Mouse (Mus musculus): ENCODE measurements at regions not wholly inside any gene's neighbourhood (a gene's known extent, or its start where the extent isn't known, plus 50 kb on each side); places are given as distances from the start of the nearest gene placed in this dataset.
A peak's percentile ranks its signal among the peaks of the same experiment; 100 is the strongest.

- H3K4me3 ChIP-seq (ENCODE audit: insufficient read depth, low read length), result no peak overlapping the region
- H3K27ac ChIP-seq (ENCODE audit: insufficient read depth, low read length), result no peak overlapping the region
- H3K4me1 ChIP-seq (ENCODE audit: control insufficient read depth, insufficient read depth, low read length), result no peaks in the 10 kb centered on the region
- no peak for TF ChIP-seq CTCF (IDR thresholded peaks at IDR 0.05; ENCODE audit: borderline replicate concordance, insufficient read depth, low read length)
- TF ChIP-seq POLR2A (IDR thresholded peaks at IDR 0.05; ENCODE audit: low read depth, low read length), result no peak
These were observed 114.8 kb upstream of the Fam49a start for GRCm38 (mm10) chr12:12147088-12147687.

DNA sequence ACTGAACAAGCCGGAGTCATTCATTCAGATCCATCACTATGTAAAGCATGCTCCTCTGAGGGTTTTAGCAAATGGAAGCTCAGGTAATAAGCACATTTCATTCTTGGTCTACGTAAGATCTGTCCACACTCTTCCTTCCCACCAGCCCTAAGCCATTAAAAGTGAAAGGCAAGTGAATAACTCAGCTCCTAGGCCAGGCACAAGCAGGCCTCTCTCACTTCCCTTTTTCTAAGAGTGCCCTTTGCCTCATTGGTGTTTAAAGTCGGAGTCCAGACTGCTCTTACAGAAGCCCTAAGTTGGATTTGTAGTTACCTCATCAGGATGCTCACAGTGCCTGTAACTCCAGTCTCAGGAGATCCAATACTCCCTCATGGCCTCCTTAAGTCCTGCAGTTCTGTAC is 114.1 kb upstream of the Fam49a start:
- no peak overlapping the region for H3K27ac ChIP-seq (ENCODE audit: insufficient read depth, low read length)
- TF ChIP-seq POLR2A (IDR thresholded peaks at IDR 0.05; ENCODE audit: low read depth, low read length) (no peak), CTCF (IDR thresholded peaks at IDR 0.05; ENCODE audit: borderline replicate concordance, insufficient read depth, low read length) (no peak)
- H3K4me1 ChIP-seq (ENCODE audit: control insufficient read depth, insufficient read depth, low read length), result no peaks in the 10 kb centered on the region
- no peak overlapping the region for H3K4me3 ChIP-seq (ENCODE audit: insufficient read depth, low read length)

DNA sequence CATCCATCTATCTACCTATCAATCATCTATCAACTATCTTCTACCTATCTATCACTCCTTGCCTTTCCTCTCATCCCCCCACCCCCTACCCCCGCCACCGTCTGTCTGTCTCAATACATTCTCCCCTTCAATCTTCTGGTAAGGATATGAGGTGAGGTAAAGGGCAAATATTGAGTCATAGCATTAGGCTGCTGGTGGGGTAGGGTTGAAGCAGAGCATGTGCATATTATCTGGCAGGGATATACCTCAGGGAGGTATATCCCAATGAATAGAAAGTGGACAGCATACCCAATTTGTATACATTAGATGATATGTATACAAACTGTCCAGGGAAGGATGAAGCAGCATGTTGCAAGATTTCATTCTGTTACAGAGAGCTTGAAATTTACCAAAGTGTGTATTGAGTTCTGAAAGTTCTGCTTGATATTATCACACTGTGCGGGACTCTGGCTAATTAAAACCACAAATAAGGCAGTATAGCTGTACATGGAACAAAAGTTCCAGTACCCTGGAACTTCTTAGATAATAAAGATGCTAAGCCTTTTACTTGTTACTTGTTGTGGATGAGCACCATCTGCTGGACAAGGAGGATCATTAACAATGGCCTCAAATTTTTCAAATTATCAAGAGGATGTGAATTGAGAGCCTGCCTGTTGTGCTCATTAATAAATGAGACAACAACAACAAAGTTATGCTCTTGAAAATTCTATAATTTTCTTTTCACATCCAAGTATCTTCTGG is 113.1 kb upstream of the Fam49a start:
- TF ChIP-seq CTCF (IDR thresholded peaks at IDR 0.05; ENCODE audit: borderline replicate concordance, insufficient read depth, low read length) (no peak), POLR2A (IDR thresholded peaks at IDR 0.05; ENCODE audit: low read depth, low read length) (no peak)
- Histone ChIP-seq H3K4me1 (ENCODE audit: control insufficient read depth, insufficient read depth, low read length) (no peaks in the 10 kb centered on the region), H3K27ac (ENCODE audit: insufficient read depth, low read length) (no peak overlapping the region), H3K4me3 (ENCODE audit: insufficient read depth, low read length) (no peak overlapping the region)

DNA sequence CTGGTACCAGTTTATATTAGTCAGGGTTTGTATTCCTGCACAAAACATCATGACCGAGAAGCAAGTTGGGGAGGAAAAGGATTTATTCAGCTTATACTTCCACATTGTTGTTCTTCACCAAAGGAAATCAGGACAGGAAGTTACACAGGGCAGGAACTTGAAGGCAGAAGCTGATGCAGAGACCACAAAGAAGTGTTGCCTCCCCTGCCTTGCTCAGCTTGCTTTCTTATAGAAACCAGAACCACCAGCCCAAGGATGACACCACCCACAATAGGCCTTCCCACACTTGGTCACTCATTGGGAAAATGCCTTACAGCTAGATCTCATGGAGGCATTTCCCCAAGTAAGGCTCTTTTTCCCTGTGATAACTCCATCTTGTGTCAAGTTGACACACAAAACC is 97.5 kb upstream of the Fam49a start:
- TF ChIP-seq CTCF (IDR thresholded peaks at IDR 0.05; ENCODE audit: borderline replicate concordance, insufficient read depth, low read length) (no peak), POLR2A (IDR thresholded peaks at IDR 0.05; ENCODE audit: low read depth, low read length) (no peak)
- no peak overlapping the region for H3K4me3 ChIP-seq (ENCODE audit: insufficient read depth, low read length)
- no peaks in the 10 kb centered on the region for H3K4me1 ChIP-seq (ENCODE audit: control insufficient read depth, insufficient read depth, low read length)

GRCm38 (mm10) chr12:12170581-12170980 is 91.4 kb upstream of the Fam49a start:
- no peak overlapping the region for H3K27ac ChIP-seq (ENCODE audit: insufficient read depth, low read length)

More for the DNA sequence above, 97.5 kb upstream of the Fam49a start:
- no peak overlapping the region for H3K27ac ChIP-seq (ENCODE audit: insufficient read depth, low read length)

GRCm38 (mm10) chr12:12172087-12172823 is 89.7 kb upstream of the Fam49a start:
- peaks cover 7% of the 10 kb centered on the region; the same call in 1 of the 2 replicates for H3K4me1 ChIP-seq (ENCODE audit: control insufficient read depth, insufficient read depth, low read length)
- no peak overlapping the region for H3K4me3 ChIP-seq (ENCODE audit: insufficient read depth, low read length)
- TF ChIP-seq CTCF (IDR thresholded peaks at IDR 0.05; ENCODE audit: borderline replicate concordance, insufficient read depth, low read length) (no peak), POLR2A (IDR thresholded peaks at IDR 0.05; ENCODE audit: low read depth, low read length) (no peak)
- H3K27ac ChIP-seq (ENCODE audit: insufficient read depth, low read length), result no peak overlapping the region

More at GRCm38 (mm10) chr12:12170581-12170980, 91.4 kb upstream of the Fam49a start:
- TF ChIP-seq POLR2A (IDR thresholded peaks at IDR 0.05; ENCODE audit: low read depth, low read length), result no peak
- TF ChIP-seq CTCF (IDR thresholded peaks at IDR 0.05; ENCODE audit: borderline replicate concordance, insufficient read depth, low read length), result no peak
- Histone ChIP-seq H3K4me3 (ENCODE audit: insufficient read depth, low read length) (no peak overlapping the region), H3K4me1 (ENCODE audit: control insufficient read depth, insufficient read depth, low read length) (peaks cover 3% of the 10 kb centered on the region; the same call in 1 of the 2 replicates)

DNA sequence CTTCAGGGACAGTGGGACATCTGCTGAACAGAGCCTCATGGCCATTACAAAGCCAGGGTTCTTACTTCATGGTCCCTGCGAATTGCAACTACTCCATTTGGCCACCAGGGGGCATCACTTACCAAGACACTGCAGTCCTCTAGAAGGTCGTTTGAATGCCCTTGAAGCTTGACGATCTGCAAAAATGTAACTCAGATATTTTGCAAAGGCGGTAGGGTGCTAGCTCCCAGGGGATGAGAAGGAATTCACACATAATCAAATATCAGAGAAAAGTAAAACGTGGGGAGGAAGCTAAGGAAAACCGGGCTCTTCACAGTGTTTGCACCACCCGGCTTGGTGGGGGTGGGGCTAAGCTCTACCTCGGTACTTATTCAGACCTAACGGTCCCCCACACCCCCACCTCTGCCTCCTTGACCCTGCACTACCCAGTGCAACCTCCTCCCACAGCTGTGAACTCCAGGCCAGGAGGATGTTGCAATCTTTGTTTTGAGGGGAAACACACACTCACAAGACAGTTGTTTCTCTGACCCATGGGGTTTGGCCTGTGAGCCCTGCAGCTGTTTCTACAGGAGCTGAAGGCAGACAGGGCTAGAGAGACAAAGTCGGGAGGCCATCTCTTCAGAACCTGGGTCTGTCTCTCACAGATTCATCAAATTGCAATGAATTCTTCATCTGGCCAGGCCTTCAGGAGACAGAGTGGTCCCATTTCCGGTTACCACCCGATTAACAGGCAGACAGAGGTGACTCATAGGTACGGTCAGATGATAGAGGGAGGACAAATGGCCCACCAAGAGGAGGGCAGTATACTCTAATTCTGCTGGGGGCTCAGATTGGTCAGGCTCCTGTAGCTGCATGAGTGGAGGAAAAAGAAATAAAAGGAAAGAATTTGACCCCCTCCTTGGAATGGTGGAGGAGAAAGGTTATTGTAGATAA is 85.3 kb upstream of the Fam49a start:
- H3K27ac ChIP-seq (ENCODE audit: insufficient read depth, low read length), result no peak overlapping the region
- H3K4me3 ChIP-seq (ENCODE audit: insufficient read depth, low read length), result no peak overlapping the region
- TF ChIP-seq CTCF (IDR thresholded peaks at IDR 0.05; ENCODE audit: borderline replicate concordance, insufficient read depth, low read length) (peak; percentile 47; the same call in 1 of the 2 replicates), POLR2A (IDR thresholded peaks at IDR 0.05; ENCODE audit: low read depth, low read length) (no peak)
- H3K4me1 ChIP-seq (ENCODE audit: control insufficient read depth, insufficient read depth, low read length), result peaks cover 7% of the 10 kb centered on the region; the same call in 1 of the 2 replicates

DNA sequence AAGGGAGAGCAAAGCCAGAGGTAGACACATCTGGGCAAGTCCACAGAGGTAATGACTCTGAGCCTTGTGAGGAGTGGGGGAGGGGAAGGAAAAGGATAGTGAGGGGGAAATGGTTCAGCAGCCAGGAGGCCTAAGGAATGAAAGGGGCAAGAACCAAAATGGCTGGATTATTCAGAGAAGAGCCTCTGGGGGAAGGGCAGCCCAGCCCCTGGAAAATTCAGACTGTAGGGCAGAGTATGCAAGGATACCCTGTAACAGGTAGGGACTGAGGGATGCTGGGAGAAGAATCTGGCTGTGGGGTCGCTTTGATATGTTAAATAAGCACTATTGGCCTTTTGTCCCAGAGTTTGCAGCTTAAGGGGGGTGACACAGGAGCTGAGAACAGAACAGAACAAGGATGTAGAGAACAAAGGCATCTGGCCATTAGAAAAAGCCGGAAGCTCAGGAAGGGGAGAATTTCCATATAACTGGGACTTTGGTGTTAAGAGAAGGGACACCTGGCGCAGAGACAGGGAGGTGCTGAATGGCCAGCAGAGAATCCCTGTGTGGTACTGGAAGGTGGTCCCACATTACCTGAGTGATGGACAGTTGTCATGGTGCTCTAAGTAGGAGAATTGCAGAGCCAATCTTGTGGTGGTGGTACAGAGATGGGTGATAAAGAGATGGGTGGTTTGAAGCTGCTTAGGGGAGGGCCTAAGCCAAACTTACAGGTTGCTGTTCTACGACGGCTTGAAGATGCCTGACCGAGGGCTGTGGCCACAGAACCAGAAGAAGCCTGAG is 84.5 kb upstream of the Fam49a start:
- no peak overlapping the region for H3K4me3 ChIP-seq (ENCODE audit: insufficient read depth, low read length)
- no peak for TF ChIP-seq CTCF (IDR thresholded peaks at IDR 0.05; ENCODE audit: borderline replicate concordance, insufficient read depth, low read length)
- TF ChIP-seq POLR2A (IDR thresholded peaks at IDR 0.05; ENCODE audit: low read depth, low read length), result no peak
- no peak overlapping the region for H3K27ac ChIP-seq (ENCODE audit: insufficient read depth, low read length)
- peaks cover 4% of the 10 kb centered on the region; the same call in 1 of the 2 replicates for H3K4me1 ChIP-seq (ENCODE audit: control insufficient read depth, insufficient read depth, low read length)

Data from embryonic fibroblast, embryonic 13.5 days (primary cell).